Mouse (Mus musculus): ENCODE measurements around the gene Ssbp2. TPM values are rescaled to one million over a fixed set of nuclear protein-coding genes. Genes with fewer than 3 reads are reported as not detected.

Gene Ssbp2
- polyA plus RNA-seq, 1 experiment from 2014 or later = 97.9 TPM

DNA sequence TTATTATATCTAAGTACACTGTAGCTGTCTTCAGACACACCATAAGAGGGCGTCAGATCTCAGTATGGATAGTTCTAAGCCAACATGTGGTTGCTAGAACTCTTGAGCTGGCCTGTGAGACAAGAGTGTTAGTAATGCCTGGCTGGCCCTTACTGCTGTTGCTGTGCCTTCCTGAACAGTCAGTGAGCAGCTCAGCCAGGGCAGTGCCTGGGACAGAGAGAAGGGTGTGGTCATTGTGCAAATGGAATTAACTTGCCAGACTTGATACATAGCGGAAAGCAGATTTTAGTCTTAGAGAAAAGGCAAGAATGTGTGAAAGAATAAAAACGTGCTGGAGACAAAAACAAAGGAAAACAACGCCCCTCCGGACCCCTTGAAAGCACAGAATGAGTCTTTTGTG is 83.5 kb downstream of the Ssbp2 start:
- no peak overlapping the region for H3K4me2 ChIP-seq
- H3K27ac ChIP-seq = no peak overlapping the region
- H3K27me3 ChIP-seq = no peaks in the 10 kb centered on the region
- H3K36me3 ChIP-seq = no peaks in the 10 kb centered on the region; the same call in 1 of the 2 replicates
- H3K4me3 ChIP-seq = no peak overlapping the region
- H3K9ac ChIP-seq = no peak overlapping the region
- WGBS = 73% methylated on average over 5 of the region's 5 CpGs
- no peaks in the 10 kb centered on the region for H3K4me1 ChIP-seq
- no peak for ATAC-seq (ENCODE audit: borderline replicate concordance, extremely low read depth, low FRiP score, low TSS enrichment)
- no peaks in the 10 kb centered on the region for H3K9me3 ChIP-seq

DNA sequence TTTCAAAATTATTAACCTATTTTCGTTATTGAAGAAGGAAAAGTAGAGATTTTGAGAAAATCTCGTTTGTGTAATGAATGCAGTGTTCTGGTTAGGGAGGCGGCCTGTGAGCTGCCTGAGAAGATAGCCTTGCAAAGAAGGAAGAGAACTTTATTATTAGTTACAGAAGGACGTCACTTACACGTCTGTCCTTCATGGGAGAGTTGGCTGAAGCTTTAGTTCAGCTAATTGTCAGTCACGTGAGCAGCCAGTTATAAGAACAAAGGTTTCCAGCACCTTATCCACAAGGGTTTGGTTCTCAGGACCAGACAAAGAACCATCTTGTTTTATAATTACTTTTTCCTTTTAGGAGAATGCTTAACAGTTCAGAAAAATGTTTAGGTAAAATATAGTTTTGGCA is 104.0 kb downstream of the Ssbp2 start:
- no peaks in the 10 kb centered on the region for H3K27me3 ChIP-seq
- no peak overlapping the region for H3K4me2 ChIP-seq
- H3K4me3 ChIP-seq = no peak overlapping the region
- H3K9ac ChIP-seq = no peak overlapping the region
- no peaks in the 10 kb centered on the region for H3K9me3 ChIP-seq
- H3K36me3 ChIP-seq = no peaks in the 10 kb centered on the region
- no peaks in the 10 kb centered on the region for H3K4me1 ChIP-seq
- no peak for ATAC-seq (ENCODE audit: borderline replicate concordance, extremely low read depth, low FRiP score, low TSS enrichment)
- 54% methylated on average over 6 of the region's 6 CpGs for WGBS
- no peak overlapping the region for H3K27ac ChIP-seq

DNA sequence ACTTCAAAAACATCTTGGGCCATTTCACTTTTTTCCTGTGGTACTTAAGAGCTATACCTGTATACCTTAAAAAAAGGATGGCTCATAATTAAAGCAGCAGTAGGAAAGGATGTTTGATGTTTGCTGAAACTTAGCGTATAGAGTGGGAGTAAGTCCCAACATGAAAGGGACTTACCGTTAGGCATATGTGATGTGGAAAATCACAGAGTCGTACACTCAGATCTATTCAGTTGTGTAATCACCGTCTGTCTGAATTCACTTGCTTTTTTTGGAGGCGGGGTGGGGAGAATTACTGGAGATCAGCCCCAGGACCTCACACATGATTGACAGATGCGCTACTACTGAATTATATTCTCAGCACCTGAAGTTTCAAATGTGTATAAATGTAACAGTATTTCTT is 104.7 kb downstream of the Ssbp2 start:
- ATAC-seq (ENCODE audit: borderline replicate concordance, extremely low read depth, low FRiP score, low TSS enrichment) = no peak
- Histone ChIP-seq H3K9me3 (no peaks in the 10 kb centered on the region), H3K4me3 (no peak overlapping the region), H3K27ac (no peak overlapping the region), H3K36me3 (no peaks in the 10 kb centered on the region), H3K4me2 (no peak overlapping the region), H3K4me1 (no peaks in the 10 kb centered on the region), H3K27me3 (no peaks in the 10 kb centered on the region), H3K9ac (no peak overlapping the region)
- WGBS = 80% methylated on average over 6 of the region's 6 CpGs

DNA sequence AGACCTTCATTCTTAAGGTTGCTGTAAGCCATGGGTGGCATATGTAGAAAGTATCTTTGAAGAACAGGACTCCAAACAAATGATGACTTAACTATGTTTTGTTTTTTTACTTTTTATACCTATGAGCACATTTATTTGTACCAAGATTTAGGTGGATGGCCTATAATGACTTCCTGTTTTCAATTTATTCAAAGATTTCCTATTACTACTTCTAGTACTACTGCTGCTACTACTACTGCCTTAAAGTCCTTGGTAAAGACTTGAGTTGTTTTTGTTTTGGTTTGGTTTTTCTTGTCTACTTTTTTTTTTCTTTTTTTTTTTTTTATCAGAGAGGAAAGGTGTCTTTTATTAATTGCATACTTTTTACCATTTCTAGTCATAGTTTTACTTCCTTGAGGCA is 121.4 kb downstream of the Ssbp2 start:
- H3K9me3 ChIP-seq = no peaks in the 10 kb centered on the region
- H3K36me3 ChIP-seq = no peaks in the 10 kb centered on the region
- H3K9ac ChIP-seq = no peak overlapping the region
- H3K4me1 ChIP-seq = no peaks in the 10 kb centered on the region
- H3K27ac ChIP-seq = no peak overlapping the region
- ATAC-seq (ENCODE audit: borderline replicate concordance, extremely low read depth, low FRiP score, low TSS enrichment) = no peak
- H3K4me3 ChIP-seq = no peak overlapping the region
- H3K4me2 ChIP-seq = no peak overlapping the region
- no peaks in the 10 kb centered on the region for H3K27me3 ChIP-seq

DNA sequence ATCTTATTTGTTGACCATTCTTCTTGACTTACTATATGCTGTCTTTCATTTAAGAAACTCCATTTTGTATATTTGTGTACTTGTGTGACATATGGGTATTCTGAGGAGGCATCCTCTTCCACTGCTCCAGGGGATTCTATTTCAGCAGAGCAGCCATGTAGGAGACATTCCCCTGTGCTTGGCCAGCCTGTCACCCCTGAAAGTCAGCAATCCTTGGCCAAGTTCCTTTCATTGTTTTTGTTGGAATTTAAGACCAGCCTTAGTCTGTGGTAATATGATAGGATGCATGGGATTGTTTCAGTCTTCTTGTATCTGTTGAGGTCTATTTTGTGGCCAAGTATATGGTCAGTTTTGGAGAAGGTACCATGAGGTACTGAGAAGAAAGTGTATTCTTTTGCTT is 122.1 kb downstream of the Ssbp2 start:
- Histone ChIP-seq H3K4me2 (no peak overlapping the region), H3K9me3 (no peaks in the 10 kb centered on the region), H3K4me3 (no peak overlapping the region), H3K4me1 (no peaks in the 10 kb centered on the region), H3K9ac (no peak overlapping the region), H3K27me3 (no peaks in the 10 kb centered on the region), H3K36me3 (no peaks in the 10 kb centered on the region), H3K27ac (no peak overlapping the region)
- no peak for ATAC-seq (ENCODE audit: borderline replicate concordance, extremely low read depth, low FRiP score, low TSS enrichment)

DNA sequence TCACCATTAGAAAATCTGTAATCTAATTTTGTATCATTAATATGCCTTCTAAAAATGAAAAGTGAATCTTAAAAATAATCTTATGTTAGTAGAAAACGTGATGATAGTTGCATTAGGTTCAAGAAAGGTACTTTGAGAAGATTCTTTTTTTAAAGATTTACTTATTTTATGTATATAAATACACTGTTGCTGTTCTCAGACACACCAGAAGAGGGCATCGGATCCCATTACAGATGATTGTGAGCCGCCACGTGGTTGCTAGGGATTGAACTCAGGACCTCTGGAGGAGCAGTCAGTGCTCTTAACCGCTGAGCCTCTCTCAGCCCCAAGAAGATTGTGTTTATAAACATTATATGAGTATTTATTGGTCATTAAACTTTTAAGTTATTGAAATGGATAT is 126.3 kb downstream of the Ssbp2 start:
- no peaks in the 10 kb centered on the region for H3K27me3 ChIP-seq
- H3K4me3 ChIP-seq = no peak overlapping the region
- no peak overlapping the region for H3K9ac ChIP-seq
- H3K27ac ChIP-seq = no peak overlapping the region
- no peaks in the 10 kb centered on the region for H3K36me3 ChIP-seq
- H3K9me3 ChIP-seq = no peaks in the 10 kb centered on the region
- WGBS = 69% methylated on average over 5 of the region's 5 CpGs
- H3K4me2 ChIP-seq = no peak overlapping the region
- ATAC-seq (ENCODE audit: borderline replicate concordance, extremely low read depth, low FRiP score, low TSS enrichment) = no peak
- no peaks in the 10 kb centered on the region for H3K4me1 ChIP-seq

DNA sequence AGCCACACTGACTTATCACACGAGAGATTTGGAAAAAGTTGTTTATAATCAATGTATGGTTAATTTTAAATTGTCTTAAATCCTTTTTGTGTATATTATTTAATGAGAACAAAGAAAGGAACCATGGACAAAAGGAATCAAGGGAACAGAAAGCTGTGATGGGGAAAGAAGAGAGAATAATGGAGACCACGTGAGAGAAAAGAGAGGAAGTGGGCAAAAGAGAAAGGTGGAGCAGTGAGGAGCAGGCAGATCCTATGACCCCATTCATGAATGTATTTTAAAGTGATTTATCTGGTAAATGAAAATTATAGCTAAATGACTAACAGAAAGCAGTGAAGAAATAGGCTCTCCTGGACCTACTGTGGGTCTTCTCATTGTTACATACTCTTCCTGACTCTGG is 128.4 kb downstream of the Ssbp2 start:
- 71% methylated on average over 2 of the region's 2 CpGs for WGBS

DNA sequence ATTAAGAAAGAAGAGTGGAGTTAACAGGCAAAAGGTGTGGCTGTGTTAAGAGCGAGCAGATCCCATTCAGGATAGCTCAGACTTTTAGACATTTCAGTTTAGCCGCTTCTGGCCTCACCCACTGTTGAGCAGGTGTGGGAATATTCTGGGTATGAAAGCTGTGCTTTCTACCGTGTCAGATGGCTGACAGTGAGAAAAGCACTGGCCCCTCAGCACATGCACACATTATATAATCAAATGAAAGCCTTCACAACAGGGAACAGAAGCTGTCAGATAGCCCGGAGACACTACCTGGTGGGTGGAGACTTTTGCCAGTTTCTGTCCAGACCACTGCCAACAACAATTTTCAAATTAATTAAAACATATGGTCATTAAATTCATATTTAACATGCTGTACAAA is 131.8 kb downstream of the Ssbp2 start:
- Histone ChIP-seq H3K9ac (no peak overlapping the region), H3K4me3 (no peak overlapping the region), H3K4me1 (no peaks in the 10 kb centered on the region), H3K27ac (no peak overlapping the region), H3K9me3 (no peaks in the 10 kb centered on the region), H3K27me3 (no peaks in the 10 kb centered on the region), H3K4me2 (no peak overlapping the region), H3K36me3 (no peaks in the 10 kb centered on the region)
- no peak for ATAC-seq (ENCODE audit: borderline replicate concordance, extremely low read depth, low FRiP score, low TSS enrichment)
- WGBS = 72% methylated on average over 4 of the region's 4 CpGs

More for the DNA sequence above, 128.4 kb downstream of the Ssbp2 start:
- no peaks in the 10 kb centered on the region for H3K4me1 ChIP-seq
- H3K9me3 ChIP-seq = no peaks in the 10 kb centered on the region
- H3K27me3 ChIP-seq = no peaks in the 10 kb centered on the region
- no peak overlapping the region for H3K27ac ChIP-seq
- H3K36me3 ChIP-seq = no peaks in the 10 kb centered on the region
- no peak overlapping the region for H3K4me3 ChIP-seq
- ATAC-seq (ENCODE audit: borderline replicate concordance, extremely low read depth, low FRiP score, low TSS enrichment) = no peak
- no peak overlapping the region for H3K9ac ChIP-seq
- no peak overlapping the region for H3K4me2 ChIP-seq

DNA sequence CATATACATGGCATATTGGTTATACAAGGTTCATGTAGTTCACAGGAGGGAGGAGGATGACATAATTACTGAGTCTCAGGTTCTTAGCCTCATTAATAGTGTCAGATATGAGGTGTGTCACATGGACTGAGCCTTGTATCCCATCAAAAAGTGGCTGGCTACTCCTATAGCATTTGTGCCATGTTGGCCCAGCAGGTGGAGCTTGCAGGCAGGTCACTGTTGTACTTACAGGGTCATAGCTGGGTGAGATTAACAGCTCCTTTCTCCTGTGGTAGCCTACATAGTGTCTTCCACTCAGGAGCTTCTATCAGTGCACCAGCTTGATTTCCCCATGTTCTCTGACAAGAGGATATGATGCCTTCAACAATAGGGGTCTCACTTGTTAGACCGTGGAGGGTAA is 135.2 kb downstream of the Ssbp2 start:
- Histone ChIP-seq H3K4me3 (no peak overlapping the region), H3K4me1 (no peaks in the 10 kb centered on the region), H3K9me3 (no peaks in the 10 kb centered on the region), H3K27me3 (no peaks in the 10 kb centered on the region), H3K9ac (no peak overlapping the region), H3K36me3 (no peaks in the 10 kb centered on the region), H3K27ac (no peak overlapping the region), H3K4me2 (no peak overlapping the region)
- no peak for ATAC-seq (ENCODE audit: borderline replicate concordance, extremely low read depth, low FRiP score, low TSS enrichment)
- 93% methylated on average over 1 of the region's 1 CpGs for WGBS

DNA sequence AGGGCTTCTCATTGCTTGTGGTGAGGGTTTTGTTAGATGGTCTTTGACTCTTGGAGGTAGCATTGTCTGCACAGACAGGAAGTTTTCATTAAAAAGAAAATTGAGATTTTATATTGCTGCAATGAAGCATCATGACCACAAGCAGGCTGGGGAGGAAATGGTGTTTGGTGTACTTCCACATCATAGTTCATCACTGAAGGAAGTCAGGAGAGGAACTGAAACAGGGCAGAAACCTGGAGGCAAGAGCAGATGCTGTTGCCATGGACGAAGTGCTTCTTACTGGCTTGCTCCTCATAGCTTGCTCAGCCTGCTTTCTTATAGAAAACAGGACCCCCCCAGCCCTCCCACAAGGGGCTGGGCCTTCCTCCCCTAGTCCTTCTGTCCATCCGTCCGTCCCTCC is 139.5 kb downstream of the Ssbp2 start:
- 87% methylated on average over 3 of the region's 3 CpGs for WGBS
- H3K27me3 ChIP-seq = no peaks in the 10 kb centered on the region
- no peaks in the 10 kb centered on the region for H3K36me3 ChIP-seq
- H3K9ac ChIP-seq = no peak overlapping the region
- no peak overlapping the region for H3K27ac ChIP-seq
- ATAC-seq (ENCODE audit: borderline replicate concordance, extremely low read depth, low FRiP score, low TSS enrichment) = no peak
- H3K4me1 ChIP-seq = no peaks in the 10 kb centered on the region
- H3K9me3 ChIP-seq = no peaks in the 10 kb centered on the region
- no peak overlapping the region for H3K4me3 ChIP-seq
- no peak overlapping the region for H3K4me2 ChIP-seq

DNA sequence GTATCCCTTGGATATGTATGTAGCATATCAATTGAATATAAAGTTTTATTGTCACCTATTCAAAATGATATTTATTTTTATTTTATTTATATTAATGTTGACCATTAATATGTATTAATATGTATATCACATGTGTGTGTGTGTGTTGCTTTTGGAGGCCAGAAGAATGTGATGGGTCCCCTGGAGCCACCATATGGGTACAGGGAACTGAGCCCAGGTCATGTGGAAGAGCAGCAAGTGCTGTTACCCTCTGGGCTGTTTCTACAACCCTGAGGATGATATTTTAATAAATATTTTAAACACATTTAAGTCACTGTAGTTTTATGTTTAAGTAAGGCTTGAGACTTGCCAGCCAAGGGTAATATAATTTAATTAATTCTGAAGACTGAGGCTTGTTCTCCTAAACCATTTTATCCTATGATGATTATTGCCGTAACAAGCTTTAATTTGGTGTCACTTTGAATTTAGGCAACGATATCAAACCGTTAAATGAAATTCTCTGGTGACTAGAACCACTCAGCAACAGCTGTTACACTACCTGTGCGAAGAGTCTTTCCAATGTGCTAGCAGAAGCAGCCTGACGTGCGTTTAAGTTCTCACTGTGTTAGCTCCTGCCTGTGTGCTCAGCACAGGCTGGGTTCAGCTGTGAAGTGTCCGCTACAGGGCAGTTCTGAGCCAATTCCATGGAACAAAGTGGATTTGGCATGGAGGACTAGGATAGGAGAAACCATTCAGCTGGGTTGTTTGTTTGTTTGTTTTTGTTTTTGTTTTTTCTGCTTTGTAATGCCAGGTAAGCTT is 145.2 kb downstream of the Ssbp2 start:
- no peaks in the 10 kb centered on the region for H3K27me3 ChIP-seq
- no peak for ATAC-seq (ENCODE audit: borderline replicate concordance, extremely low read depth, low FRiP score, low TSS enrichment)
- no peak overlapping the region for H3K4me2 ChIP-seq
- H3K9ac ChIP-seq = no peak overlapping the region
- H3K9me3 ChIP-seq = no peaks in the 10 kb centered on the region
- 89% methylated on average over 7 of the region's 7 CpGs for WGBS
- H3K4me3 ChIP-seq = no peak overlapping the region
- H3K4me1 ChIP-seq = no peaks in the 10 kb centered on the region
- no peak overlapping the region for H3K27ac ChIP-seq
- H3K36me3 ChIP-seq = no peaks in the 10 kb centered on the region

DNA sequence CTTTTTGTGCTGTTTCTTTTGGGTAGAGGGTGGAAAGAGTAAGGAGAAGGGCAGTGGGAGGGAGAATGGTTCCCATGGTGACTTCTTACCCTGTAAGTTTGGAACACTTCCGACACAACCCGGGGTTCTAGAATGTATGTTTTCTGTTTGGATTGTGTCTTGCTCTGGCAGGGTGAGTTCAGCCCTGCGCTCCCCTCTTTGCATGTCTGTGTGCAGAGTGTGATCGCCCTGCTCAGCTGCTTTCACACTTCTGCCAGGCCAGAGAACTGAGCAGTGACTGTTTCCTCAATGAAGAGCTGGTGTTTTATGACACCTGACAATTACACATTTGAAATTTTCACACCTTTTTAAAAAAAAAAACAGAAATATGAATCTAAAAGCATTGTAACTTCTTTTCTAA is 150.5 kb downstream of the Ssbp2 start:
- Histone ChIP-seq H3K9ac (no peak overlapping the region), H3K9me3 (no peaks in the 10 kb centered on the region), H3K4me3 (no peak overlapping the region), H3K27me3 (no peaks in the 10 kb centered on the region), H3K4me2 (no peak overlapping the region), H3K4me1 (no peaks in the 10 kb centered on the region), H3K36me3 (no peaks in the 10 kb centered on the region), H3K27ac (no peak overlapping the region)
- ATAC-seq (ENCODE audit: borderline replicate concordance, extremely low read depth, low FRiP score, low TSS enrichment) = no peak
- WGBS = 49% methylated on average over 4 of the region's 4 CpGs

DNA sequence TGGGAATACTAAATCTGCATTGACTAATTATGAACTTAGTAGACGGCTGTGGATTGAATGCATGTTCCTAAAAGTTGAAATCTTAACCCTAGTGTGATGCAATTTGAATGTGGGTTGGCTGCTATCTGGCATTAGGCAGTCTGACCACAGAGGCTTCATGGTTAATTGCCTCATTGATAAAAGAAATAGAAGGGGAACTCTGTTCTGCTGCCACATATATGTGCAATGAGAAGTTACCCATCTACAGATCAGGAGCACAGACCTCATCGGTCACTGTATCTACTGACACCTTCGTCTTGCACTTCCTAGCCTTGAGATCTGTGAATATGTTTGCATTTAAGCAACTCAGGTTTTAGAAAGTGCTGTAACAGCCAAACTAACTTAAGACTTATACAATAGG is 151.8 kb downstream of the Ssbp2 start:
- Histone ChIP-seq H3K4me2 (no peak overlapping the region), H3K4me3 (no peak overlapping the region), H3K27me3 (no peaks in the 10 kb centered on the region), H3K27ac (no peak overlapping the region), H3K9ac (no peak overlapping the region), H3K4me1 (no peaks in the 10 kb centered on the region), H3K9me3 (no peaks in the 10 kb centered on the region), H3K36me3 (no peaks in the 10 kb centered on the region)
- ATAC-seq (ENCODE audit: borderline replicate concordance, extremely low read depth, low FRiP score, low TSS enrichment) = no peak
- WGBS = 82% methylated on average over 3 of the region's 3 CpGs
